In the genomic region with DNA sequence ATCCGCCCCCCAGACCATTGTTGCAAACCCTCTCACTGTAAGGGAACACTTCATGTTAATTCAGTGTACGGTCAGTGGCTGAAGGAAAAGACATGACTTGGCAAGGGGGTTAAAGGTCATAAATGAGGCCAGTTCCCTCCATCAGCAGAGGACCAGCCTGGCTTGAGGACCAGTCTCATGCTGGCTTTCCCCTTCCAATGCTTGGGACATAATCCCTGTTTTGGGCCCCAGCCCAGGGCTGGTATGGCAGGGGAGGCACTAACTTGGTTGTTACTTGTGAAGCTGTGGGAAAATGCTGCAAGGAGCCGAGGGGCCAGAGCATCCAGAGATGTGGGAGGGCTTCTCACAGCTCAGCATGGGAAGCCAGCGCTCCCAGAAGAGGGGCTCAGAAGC, we compare ENCODE assay signal across 17 mouse cellular contexts. TPM values are rescaled to one million over a fixed set of nuclear protein-coding genes. Genes with fewer than 3 reads are reported as not detected.
DNase-seq lines count a peak whose midpoint lies in the region; ATAC-seq lines count a peak whose summit lies in the region.
"Had no signal": no experiment of that assay in that cellular context is flagged by ENCODE, and none has a peak within 500 bp of the region (broad histone marks: within the 10 kb centered on the region; RNA-seq: fewer than 3 reads in every experiment).

No protein-coding gene starts in this region.

- 64% methylated on average over 4 of the region's 4 CpGs for WGBS in heart, embryonic 10.5 days
- 67% methylated on average over 4 of the region's 4 CpGs for WGBS in liver, embryonic 12.5 days (ENCODE audit: insufficient replicate concordance)
- WGBS in liver, embryonic 15.5 days (ENCODE audit: insufficient replicate concordance), result 57% methylated on average over 4 of the region's 4 CpGs
- WGBS in forebrain, embryonic 16.5 days, result 77% methylated on average over 4 of the region's 4 CpGs

- H3K36me3 ChIP-seq in heart, embryonic 10.5 days, result no peaks in the 10 kb centered on the region
- no peaks in the 10 kb centered on the region for H3K36me3 ChIP-seq in liver, embryonic 12.5 days
- H3K36me3 ChIP-seq in liver, embryonic 15.5 days (replicated peaks), result no peaks in the 10 kb centered on the region
- H3K36me3 ChIP-seq in forebrain, embryonic 16.5 days (ENCODE audit: control insufficient read depth, insufficient read depth), result no peaks in the 10 kb centered on the region
- H3K36me3 ChIP-seq: hindbrain, embryonic 12.5 days; neural tube, embryonic 13.5 days had no signal

- no peak for DNase-seq in heart, embryonic 10.5 days (ENCODE audit: low spot score)
- no peak for DNase-seq in heart, adult 11 months
- no peak for DNase-seq in liver
- DNase-seq in cerebellum, postnatal 10 days, result peak; percentile 44 to 65
- no peak for DNase-seq in left cerebral cortex, adult 18-20 months (ENCODE audit: low spot score in 2 of 2)
- DNase-seq: kidney, adult 8-10 months; lung, adult 2 months; right cerebral cortex, postnatal 4 days had no signal

- 0 out of 2 replicates have a peak overlapping the region, but pooled peaks have one; percentile 27 for H3K9ac ChIP-seq in liver, embryonic 12.5 days
- H3K9ac ChIP-seq in liver, embryonic 15.5 days, result no peak overlapping the region
- H3K9ac ChIP-seq in forebrain, embryonic 16.5 days (replicated peaks; ENCODE audit: low read depth, low read length), result no peak overlapping the region
- H3K9ac ChIP-seq: hindbrain, embryonic 12.5 days had no signal

- no peak for ATAC-seq in liver, embryonic 12.5 days
- no peak for ATAC-seq in liver, embryonic 15.5 days (ENCODE audit: insufficient read depth)
- no peak for ATAC-seq in forebrain, embryonic 16.5 days
- ATAC-seq: CD4-positive, CD25-positive, alpha-beta regulatory T cell, adult 4 months had no signal

- no peak overlapping the region for H3K4me3 ChIP-seq in heart, embryonic 10.5 days
- H3K4me3 ChIP-seq in liver, embryonic 12.5 days, result no peak overlapping the region
- no peak overlapping the region for H3K4me3 ChIP-seq in liver, embryonic 15.5 days (replicated peaks)
- no peak overlapping the region for H3K4me3 ChIP-seq in forebrain, embryonic 16.5 days (replicated peaks; ENCODE audit: low read length)
- H3K4me3 ChIP-seq: erythroblast, embryonic 14.5 days; hindbrain, embryonic 12.5 days; neural tube, embryonic 13.5 days had no signal

- H3K4me2 ChIP-seq in liver, embryonic 12.5 days, result peak overlapping the region; percentile 60
- peak overlapping the region; percentile 51; the same call in 1 of the 2 replicates for H3K4me2 ChIP-seq in liver, embryonic 15.5 days
- H3K4me2 ChIP-seq in forebrain, embryonic 16.5 days (ENCODE audit: low read length), result no peak overlapping the region
- H3K4me2 ChIP-seq: heart, embryonic 11.5 days; hindbrain, embryonic 12.5 days; neural tube, embryonic 13.5 days had no signal

- peaks cover 41% of the 10 kb centered on the region for H3K4me1 ChIP-seq in heart, embryonic 10.5 days
- peaks cover 67% of the 10 kb centered on the region for H3K4me1 ChIP-seq in liver, embryonic 12.5 days
- peaks cover 65% of the 10 kb centered on the region for H3K4me1 ChIP-seq in liver, embryonic 15.5 days (replicated peaks)
- peaks cover 10% of the 10 kb centered on the region; the same call in 1 of the 2 replicates for H3K4me1 ChIP-seq in forebrain, embryonic 16.5 days (replicated peaks; ENCODE audit: control insufficient read depth, insufficient read depth, low read length)

- H3K27me3 ChIP-seq in heart, embryonic 10.5 days (ENCODE audit: insufficient read depth, poor library complexity, severe bottlenecking), result no peaks in the 10 kb centered on the region
- no peaks in the 10 kb centered on the region for H3K27me3 ChIP-seq in liver, embryonic 12.5 days (replicated peaks)
- no peaks in the 10 kb centered on the region for H3K27me3 ChIP-seq in liver, embryonic 15.5 days
- H3K27me3 ChIP-seq in forebrain, embryonic 16.5 days (replicated peaks; ENCODE audit: control insufficient read depth, insufficient read depth, low read length), result no peaks in the 10 kb centered on the region
- H3K27me3 ChIP-seq: hindbrain, embryonic 12.5 days; neural tube, embryonic 13.5 days had no signal

- 0 out of 2 replicates have a peak overlapping the region, but pooled peaks have one; percentile 37 for H3K27ac ChIP-seq in heart, embryonic 10.5 days
- peak overlapping the region; percentile 34 for H3K27ac ChIP-seq in liver, embryonic 12.5 days
- H3K27ac ChIP-seq in liver, embryonic 15.5 days (replicated peaks), result peak overlapping the region; percentile 4; the same call in 1 of the 2 replicates
- no peak overlapping the region for H3K27ac ChIP-seq in forebrain, embryonic 16.5 days (ENCODE audit: low read length)
- H3K27ac ChIP-seq: hindbrain, embryonic 12.5 days; macrophage; neural tube, embryonic 13.5 days had no signal

- H3K9me3 ChIP-seq in heart, embryonic 10.5 days, result no peaks in the 10 kb centered on the region
- H3K9me3 ChIP-seq in liver, embryonic 12.5 days (replicated peaks), result no peaks in the 10 kb centered on the region
- H3K9me3 ChIP-seq in liver, embryonic 15.5 days (replicated peaks), result no peaks in the 10 kb centered on the region
- no peaks in the 10 kb centered on the region for H3K9me3 ChIP-seq in forebrain, embryonic 16.5 days (ENCODE audit: control insufficient read depth, low read length)
- H3K9me3 ChIP-seq: hindbrain, embryonic 12.5 days; neural tube, embryonic 13.5 days had no signal

RNA-seq across cellular contexts. Expression of a gene that starts 23.8 kb away (rescaled TPM):
- polyA plus RNA-seq in heart, embryonic 10.5 days (2016; fragmentation: Nextera tagmentation; extraction: Ambion mirVana), result 7.5 and 11.6 TPM in 2 replicates
- 4.9 and 5.0 TPM in 2 replicates for polyA plus RNA-seq in liver, embryonic 12.5 days (2016; fragmentation: Nextera tagmentation; extraction: Ambion mirVana)
- polyA plus RNA-seq in liver, embryonic 15.5 days (2015; fragmentation: Nextera tagmentation; extraction: Ambion mirVana), result 5.0 and 6.3 TPM in 2 replicates
- total RNA-seq in left cerebral cortex, adult 18-20 months (2021), result 10 to 100 TPM; 19.3 to 20.5 TPM
- 10.6 and 13.0 TPM in 2 replicates for polyA plus RNA-seq in forebrain, embryonic 16.5 days (2015; fragmentation: Nextera tagmentation; extraction: Ambion mirVana)

Comparison
In these comparisons a context has a peak if more than half of its experiments do, and no peak if none do; other contexts are left out.
1. DNase-seq: peak in cerebellum, postnatal 10 days (2 of 2); none in heart, embryonic 10.5 days (single experiment), heart, adult 11 months (single experiment), liver (single experiment) and left cerebral cortex, adult 18-20 months (0 of 2).